9 mouse cellular contexts compared by ENCODE assay signal in the genomic region with DNA sequence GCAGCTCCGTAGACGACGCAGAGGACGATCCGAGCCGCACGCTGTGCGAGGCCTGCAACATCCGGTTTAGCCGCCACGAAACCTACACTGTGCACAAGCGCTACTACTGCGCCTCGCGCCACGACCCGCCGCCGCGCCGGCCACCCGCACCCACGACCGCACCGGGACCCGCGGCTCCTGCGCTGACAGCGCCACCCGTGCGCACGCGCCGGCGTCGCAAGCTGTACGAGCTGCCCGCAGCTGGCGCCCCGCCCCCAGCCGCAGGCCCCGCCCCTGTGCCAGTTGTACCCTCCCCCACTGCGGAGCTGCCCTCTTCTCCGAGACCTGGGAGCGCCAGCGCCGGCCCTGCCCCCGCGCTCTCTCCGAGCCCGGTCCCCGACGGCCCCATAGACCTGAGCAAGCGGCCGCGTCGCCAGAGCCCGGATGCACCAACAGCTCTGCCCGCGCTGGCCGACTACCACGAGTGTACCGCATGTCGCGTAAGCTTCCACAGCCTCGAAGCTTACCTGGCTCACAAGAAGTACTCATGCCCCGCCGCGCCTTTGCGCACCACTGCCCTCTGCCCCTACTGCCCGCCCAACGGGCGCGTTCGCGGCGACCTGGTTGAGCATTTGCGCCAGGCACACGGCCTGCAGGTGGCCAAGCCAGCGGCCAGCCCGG. TPM values are rescaled to one million over a fixed set of nuclear protein-coding genes. Genes with fewer than 3 reads are reported as not detected.
DNase-seq lines count a peak whose midpoint lies in the region; ATAC-seq and TF ChIP-seq lines count a peak whose summit lies in the region.
"Had no signal": no experiment of that assay in that cellular context is flagged by ENCODE, and none has a peak within 500 bp of the region (broad histone marks: within the 10 kb centered on the region; RNA-seq: fewer than 3 reads in every experiment).

No protein-coding gene starts in this region.

- peak overlapping the region; percentile 90 for H3K4me2 ChIP-seq in embryonic facial prominence, embryonic 15.5 days (replicated peaks)
- H3K4me2 ChIP-seq in lung, embryonic 16.5 days (ENCODE audit: low read depth, low read length) = peak overlapping the region; percentile 97

- no peak overlapping the region for H3K27ac ChIP-seq in embryonic facial prominence, embryonic 15.5 days (replicated peaks)
- no peak overlapping the region for H3K27ac ChIP-seq in kidney, adult 2 months (ENCODE audit: insufficient read depth, low read depth, low read length)
- no peak overlapping the region for H3K27ac ChIP-seq in lung, embryonic 16.5 days (ENCODE audit: low read length)

- peak; percentile 33 for DNase-seq in cerebellum, adult 11 months
- no peak for DNase-seq in cerebellum, adult 8-10 months
- DNase-seq in ES-CJ7 (ENCODE audit: low read depth, low spot score) = peak; percentile 77
- peak; percentile 71 for DNase-seq in kidney, adult 2 months
- peak; percentile 59 for DNase-seq in right cerebral cortex, postnatal 14 days
- DNase-seq in spleen, postnatal 4 days (ENCODE audit: low spot score in 2 of 2) = no peak

- H3K9me3 ChIP-seq in embryonic facial prominence, embryonic 15.5 days (replicated peaks) = no peaks in the 10 kb centered on the region
- H3K9me3 ChIP-seq in lung, embryonic 16.5 days (ENCODE audit: control insufficient read depth, low read length) = no peaks in the 10 kb centered on the region

- TF ChIP-seq CTCF in kidney, adult 2 months (conservative IDR thresholded peaks at IDR 0.05; ENCODE audit: insufficient read depth, insufficient read length, low read depth, low read length) = no peak

- ATAC-seq in embryonic facial prominence, embryonic 15.5 days (ENCODE audit: insufficient number of reproducible peaks, low FRiP score, low TSS enrichment, low read depth) = peak; percentile 64; the same call in 1 of the 2 replicates
- ATAC-seq in lung, embryonic 16.5 days (ENCODE audit: low read depth) = peak; percentile 74

- peak overlapping the region; percentile 52 for H3K4me3 ChIP-seq in embryonic facial prominence, embryonic 15.5 days (replicated peaks)
- H3K4me3 ChIP-seq in kidney, adult 2 months (ENCODE audit: insufficient read depth, low read depth, low read length) = peak overlapping the region; percentile 50
- H3K4me3 ChIP-seq in lung, embryonic 16.5 days (ENCODE audit: low read length) = peak overlapping the region; percentile 57
- H3K4me3 ChIP-seq: myocyte had no signal

- no peak for TF ChIP-seq POLR2A in kidney, adult 2 months (IDR thresholded peaks at IDR 0.05; ENCODE audit: low read depth, low read length)

- H3K4me1 ChIP-seq in embryonic facial prominence, embryonic 15.5 days = peaks cover 19% of the 10 kb centered on the region
- no peaks in the 10 kb centered on the region for H3K4me1 ChIP-seq in kidney, adult 2 months (ENCODE audit: control insufficient read depth, insufficient read depth, low read length)
- H3K4me1 ChIP-seq in lung, embryonic 16.5 days (replicated peaks; ENCODE audit: control insufficient read depth, insufficient read depth, low read length) = peaks cover 21% of the 10 kb centered on the region

- H3K27me3 ChIP-seq in embryonic facial prominence, embryonic 15.5 days = peaks cover 52% of the 10 kb centered on the region
- no peaks in the 10 kb centered on the region for H3K27me3 ChIP-seq in kidney, adult 2 months (replicated peaks; ENCODE audit: control insufficient read depth, insufficient read depth, low read length)
- peaks cover 24% of the 10 kb centered on the region for H3K27me3 ChIP-seq in lung, embryonic 16.5 days (ENCODE audit: control insufficient read depth, insufficient read depth, low read depth, low read length)

- 6% methylated on average over 79 of the region's 81 CpGs for WGBS in embryonic facial prominence, embryonic 15.5 days
- WGBS in kidney, adult 2 months = 41% methylated on average over 81 of the region's 81 CpGs
- WGBS in lung, embryonic 16.5 days = 15% methylated on average over 73 of the region's 81 CpGs

- H3K36me3 ChIP-seq in embryonic facial prominence, embryonic 15.5 days = peaks cover 10% of the 10 kb centered on the region; the same call in 1 of the 2 replicates
- no peaks in the 10 kb centered on the region for H3K36me3 ChIP-seq in kidney, adult 2 months (ENCODE audit: control insufficient read depth, insufficient read depth, low read length)
- H3K36me3 ChIP-seq in lung, embryonic 16.5 days (ENCODE audit: control insufficient read depth, insufficient read depth, low read length) = no peaks in the 10 kb centered on the region; the same call in 1 of the 2 replicates

- H3K9ac ChIP-seq in embryonic facial prominence, embryonic 15.5 days = peak overlapping the region; percentile 21
- H3K9ac ChIP-seq in lung, embryonic 16.5 days (ENCODE audit: low read length) = peak overlapping the region; percentile 65

RNA-seq across cellular contexts. Expression of a gene that starts 24.2 kb away (rescaled TPM):
- polyA plus RNA-seq in embryonic facial prominence, embryonic 15.5 days (2015; fragmentation: Nextera tagmentation; extraction: Ambion mirVana) = 0.12 and 0.20 TPM in 2 replicates
- 0.05 TPM in 1 of 2 replicates, not detected in the other for polyA plus RNA-seq in kidney, adult 2 months (2012; rRNA removed)
- not detected in 2 replicates for polyA plus RNA-seq in lung, embryonic 16.5 days (2015; fragmentation: Nextera tagmentation; extraction: Ambion mirVana)
- polyA plus RNA-seq: myocyte had no signal

RNA-seq across cellular contexts. Expression of a gene that starts 40.0 kb away (rescaled TPM):
- 48.2 and 49.7 TPM in 2 replicates for polyA plus RNA-seq in embryonic facial prominence, embryonic 15.5 days (2015; fragmentation: Nextera tagmentation; extraction: Ambion mirVana)
- polyA plus RNA-seq in kidney, adult 2 months (2012; rRNA removed) = 23.3 and 24.1 TPM in 2 replicates
- 37.3 and 41.3 TPM in 2 replicates for polyA plus RNA-seq in lung, embryonic 16.5 days (2015; fragmentation: Nextera tagmentation; extraction: Ambion mirVana)

RNA-seq across cellular contexts. Expression of a gene that starts 54.4 kb away (rescaled TPM):
- polyA plus RNA-seq in embryonic facial prominence, embryonic 15.5 days (2015; fragmentation: Nextera tagmentation; extraction: Ambion mirVana) = 1.4 and 1.6 TPM in 2 replicates
- polyA plus RNA-seq in kidney, adult 2 months (2012; rRNA removed) = 9.7 and 11.8 TPM in 2 replicates
- 0.82 and 1.2 TPM in 2 replicates for polyA plus RNA-seq in lung, embryonic 16.5 days (2015; fragmentation: Nextera tagmentation; extraction: Ambion mirVana)

Comparison
In these comparisons a context has a peak if more than half of its experiments do, and no peak if none do; other contexts are left out.
1. DNase-seq: peak in cerebellum, adult 11 months (single experiment), ES-CJ7 (single experiment), kidney, adult 2 months (single experiment) and right cerebral cortex, postnatal 14 days (single experiment); none in cerebellum, adult 8-10 months (single experiment) and spleen, postnatal 4 days (0 of 2).
2. Peak in every context shown above with its lines, with median percentiles within 50 percentile points of each other: H3K4me3 ChIP-seq.